Mouse (Mus musculus): ENCODE data around the gene Mttp. TPM values are rescaled to one million over a fixed set of nuclear protein-coding genes. Genes with fewer than 3 reads are reported as not detected.

Gene Mttp
- polyA plus RNA-seq, 1 experiment: 7.4 TPM

GRCm38 (mm10) chr3:138066348-138066856 lies 78.4 kb downstream of the Mttp start:
- 32% methylated on average over 20 of the region's 20 CpGs for WGBS
- TF ChIP-seq POLR2A (IDR thresholded peaks at IDR 0.05; ENCODE audit: borderline replicate concordance, insufficient read depth, low read length) (no peak), CTCF (IDR thresholded peaks at IDR 0.05; ENCODE audit: borderline replicate concordance, insufficient read depth, low read depth, low read length) (no peak)
- peaks cover 11% of the 10 kb centered on the region; the same call in 1 of the 2 replicates for H3K4me1 ChIP-seq (ENCODE audit: control insufficient read depth, insufficient read depth, low read length)
- peak overlapping the region; percentile 1 for H3K4me3 ChIP-seq (replicated peaks; ENCODE audit: insufficient read depth, low read depth, low read length)
- no peaks in the 10 kb centered on the region for H3K27me3 ChIP-seq (ENCODE audit: control insufficient read depth, insufficient read depth, low read length)
- no peak overlapping the region for H3K27ac ChIP-seq (ENCODE audit: insufficient read depth, low read length)
- DNase-seq: peak in 1 of 2 experiments; percentile 45

DNA sequence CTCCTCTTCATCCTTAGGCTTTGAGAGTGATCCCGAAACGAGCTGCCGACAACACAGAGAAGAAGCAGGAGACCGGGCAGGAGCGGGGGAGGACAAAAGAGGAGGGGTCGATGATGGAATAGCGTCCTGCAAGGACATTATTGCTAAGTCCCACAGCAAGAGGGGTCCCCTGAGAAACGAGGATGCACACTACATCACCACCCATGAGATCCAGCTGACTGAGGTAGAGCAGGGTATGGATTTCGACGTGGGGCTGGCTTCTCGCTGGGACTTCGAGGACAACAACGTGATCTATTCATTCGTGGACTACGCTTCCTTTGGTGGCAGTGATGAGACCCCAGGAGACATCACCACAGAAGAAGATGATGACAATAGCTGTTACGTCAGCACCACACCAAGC lies 78.8 kb downstream of the Mttp start:
- TF ChIP-seq CTCF (IDR thresholded peaks at IDR 0.05; ENCODE audit: borderline replicate concordance, insufficient read depth, low read depth, low read length) (no peak), POLR2A (IDR thresholded peaks at IDR 0.05; ENCODE audit: borderline replicate concordance, insufficient read depth, low read length) (no peak)
- H3K27ac ChIP-seq (ENCODE audit: insufficient read depth, low read length): no peak overlapping the region
- no peak for DNase-seq
- H3K4me1 ChIP-seq (ENCODE audit: control insufficient read depth, insufficient read depth, low read length): peaks cover 11% of the 10 kb centered on the region; the same call in 1 of the 2 replicates
- 56% methylated on average over 16 of the region's 16 CpGs for WGBS
- no peak overlapping the region for H3K4me3 ChIP-seq (replicated peaks; ENCODE audit: insufficient read depth, low read depth, low read length)
- H3K27me3 ChIP-seq (ENCODE audit: control insufficient read depth, insufficient read depth, low read length): no peaks in the 10 kb centered on the region

- Histone ChIP-seq H3K27ac (ENCODE audit: insufficient read depth, low read length) (no peak within 1 kb of the TSS), H3K4me3 (replicated peaks; ENCODE audit: insufficient read depth, low read depth, low read length) (no peak within 1 kb of the TSS), H3K27me3 (ENCODE audit: control insufficient read depth, insufficient read depth, low read length) (no peaks in the 10 kb centered on the region), H3K4me1 (ENCODE audit: control insufficient read depth, insufficient read depth, low read length) (peaks cover 11% of the 10 kb centered on the region; the same call in 1 of the 2 replicates)
- WGBS: 61% methylated on average over 33 of the region's 33 CpGs
- DNase-seq: no peak
- TF ChIP-seq CTCF (IDR thresholded peaks at IDR 0.05; ENCODE audit: borderline replicate concordance, insufficient read depth, low read depth, low read length): no peak
- TF ChIP-seq POLR2A (IDR thresholded peaks at IDR 0.05; ENCODE audit: borderline replicate concordance, insufficient read depth, low read length): no peak
Measured at GRCm38 (mm10) chr3:138064732-138065645, 79.8 kb downstream of the Mttp start, which contains the start of gene 1110002E22Rik. Gene 1110002E22Rik (plus strand): TSS chr3:138065052.

DNA sequence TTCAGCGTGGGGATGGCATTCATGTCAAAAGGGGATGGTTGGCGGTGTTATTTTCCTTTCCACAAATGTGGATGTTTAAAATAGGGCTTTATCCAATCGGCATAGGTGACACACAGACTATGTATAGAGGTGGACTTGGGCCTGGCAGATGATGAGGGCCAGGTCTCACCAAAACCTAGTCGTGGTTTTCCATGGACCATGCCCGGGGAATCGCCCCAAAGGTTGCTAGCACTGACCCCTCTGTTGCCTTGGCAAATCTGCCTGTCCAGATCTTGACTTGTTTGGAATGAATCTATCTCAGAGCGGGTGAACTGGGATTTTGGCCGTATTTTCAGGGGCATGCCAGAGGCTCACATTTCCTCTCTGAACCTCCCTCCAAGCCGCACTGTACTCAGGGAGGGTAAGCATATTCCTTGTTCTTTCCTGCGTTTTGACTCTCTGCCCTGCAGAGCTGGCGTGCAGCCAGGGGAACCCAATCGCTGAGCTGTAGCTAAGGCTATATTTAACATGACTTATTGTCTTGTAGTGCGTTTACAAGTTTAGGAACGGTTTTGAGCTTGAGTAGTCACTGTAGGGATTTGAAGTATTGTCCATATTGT lies 80.9 kb downstream of the Mttp start:
- DNase-seq: peak; percentile 52 to 63
- TF ChIP-seq CTCF (IDR thresholded peaks at IDR 0.05; ENCODE audit: borderline replicate concordance, insufficient read depth, low read depth, low read length): no peak
- TF ChIP-seq POLR2A (IDR thresholded peaks at IDR 0.05; ENCODE audit: borderline replicate concordance, insufficient read depth, low read length): no peak

DNA sequence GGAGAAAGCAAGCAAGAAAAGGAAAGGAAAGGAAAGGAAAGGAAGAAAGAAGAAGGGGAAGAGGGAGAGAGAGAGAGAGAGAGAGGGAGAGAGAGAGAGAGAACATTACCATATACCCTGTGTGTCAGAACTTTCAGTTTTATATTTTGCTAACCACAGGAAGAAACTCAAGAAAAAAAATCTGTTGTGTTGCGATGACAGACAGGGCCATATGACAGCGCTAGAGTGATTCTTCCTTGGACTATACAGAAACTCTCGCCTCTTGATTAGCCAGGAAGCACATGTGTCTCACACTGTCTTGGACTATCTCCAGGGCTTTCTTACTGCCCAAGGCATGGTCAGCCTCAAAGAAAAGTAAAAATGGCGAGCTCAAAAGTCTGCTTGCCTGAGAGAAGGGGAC lies 82.1 kb downstream of the Mttp start:
- no peak for DNase-seq
- Histone ChIP-seq H3K4me1 (ENCODE audit: control insufficient read depth, insufficient read depth, low read length) (peaks cover 11% of the 10 kb centered on the region; the same call in 1 of the 2 replicates), H3K27me3 (ENCODE audit: control insufficient read depth, insufficient read depth, low read length) (no peaks in the 10 kb centered on the region), H3K4me3 (replicated peaks; ENCODE audit: insufficient read depth, low read depth, low read length) (no peak overlapping the region), H3K27ac (ENCODE audit: insufficient read depth, low read length) (no peak overlapping the region)
- TF ChIP-seq CTCF (IDR thresholded peaks at IDR 0.05; ENCODE audit: borderline replicate concordance, insufficient read depth, low read depth, low read length): no peak
- no peak for TF ChIP-seq POLR2A (IDR thresholded peaks at IDR 0.05; ENCODE audit: borderline replicate concordance, insufficient read depth, low read length)
- 84% methylated on average over 4 of the region's 4 CpGs for WGBS

More for the DNA sequence above, 80.9 kb downstream of the Mttp start:
- WGBS: 32% methylated on average over 14 of the region's 14 CpGs
- Histone ChIP-seq H3K27ac (ENCODE audit: insufficient read depth, low read length) (no peak overlapping the region), H3K4me3 (replicated peaks; ENCODE audit: insufficient read depth, low read depth, low read length) (no peak overlapping the region), H3K27me3 (ENCODE audit: control insufficient read depth, insufficient read depth, low read length) (no peaks in the 10 kb centered on the region), H3K4me1 (ENCODE audit: control insufficient read depth, insufficient read depth, low read length) (peaks cover 11% of the 10 kb centered on the region; the same call in 1 of the 2 replicates)

- Histone ChIP-seq H3K27ac (ENCODE audit: insufficient read depth, low read length) (no peak overlapping the region), H3K4me1 (ENCODE audit: control insufficient read depth, insufficient read depth, low read length) (peaks cover 7% of the 10 kb centered on the region; the same call in 1 of the 2 replicates), H3K4me3 (replicated peaks; ENCODE audit: insufficient read depth, low read depth, low read length) (no peak overlapping the region), H3K27me3 (ENCODE audit: control insufficient read depth, insufficient read depth, low read length) (no peaks in the 10 kb centered on the region)
- TF ChIP-seq POLR2A (IDR thresholded peaks at IDR 0.05; ENCODE audit: borderline replicate concordance, insufficient read depth, low read length) (no peak), CTCF (IDR thresholded peaks at IDR 0.05; ENCODE audit: borderline replicate concordance, insufficient read depth, low read depth, low read length) (no peak)
- WGBS: 95% methylated on average over 9 of the region's 9 CpGs
- DNase-seq: no peak
Measured at GRCm38 (mm10) chr3:138061205-138061911, 83.4 kb downstream of the Mttp start.

DNA sequence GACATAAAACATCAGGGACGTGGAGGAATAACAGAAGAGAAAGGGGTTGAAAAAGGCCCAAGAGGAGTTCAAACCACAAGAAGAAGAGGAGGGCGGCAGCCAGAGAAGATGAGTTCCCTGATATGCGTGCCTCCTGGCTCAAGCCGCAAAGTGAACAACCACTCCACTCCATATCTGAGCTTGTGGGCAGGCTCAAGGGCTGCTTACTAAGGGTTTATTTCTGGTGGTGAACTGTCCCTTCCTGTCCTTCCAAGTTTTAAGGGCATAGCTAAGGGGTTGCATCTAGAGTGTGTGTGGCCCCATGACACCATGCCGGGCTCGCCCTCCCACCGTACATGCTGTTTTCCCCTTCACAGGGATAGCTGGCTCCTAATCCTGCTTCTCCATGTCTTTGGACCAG lies 84.3 kb downstream of the Mttp start:
- no peak for TF ChIP-seq POLR2A (IDR thresholded peaks at IDR 0.05; ENCODE audit: borderline replicate concordance, insufficient read depth, low read length)
- Histone ChIP-seq H3K27ac (ENCODE audit: insufficient read depth, low read length) (no peak overlapping the region), H3K27me3 (ENCODE audit: control insufficient read depth, insufficient read depth, low read length) (no peaks in the 10 kb centered on the region), H3K4me3 (replicated peaks; ENCODE audit: insufficient read depth, low read depth, low read length) (no peak overlapping the region), H3K4me1 (ENCODE audit: control insufficient read depth, insufficient read depth, low read length) (peaks cover 4% of the 10 kb centered on the region; the same call in 1 of the 2 replicates)
- 67% methylated on average over 7 of the region's 7 CpGs for WGBS
- no peak for DNase-seq
